Mouse (Mus musculus) right cerebral cortex, adult 18-20 months (tissue): Measurements from ENCODE around the gene Vmn1r52.
"Not testable (repeated sequence)": the region's sequence is repeated elsewhere in the genome, so short reads cannot be mapped to it uniquely, and the experiment has no call there.

Experiments
- DNase-seq: peaks from one replicate; pipeline ENCODE4 v3.0.0; 2022; ENCODE audit warnings: mixed read lengths

The Vmn1r52 gene

GRCm38 (mm10) chr6:90174508-90174907, at the start of gene Vmn1r52:
Vmn1r52 (plus strand) TSS chr6:90174808.
- no peak for DNase-seq

GRCm38 (mm10) chr6:90160139-90160538, 14.5 kb upstream of the Vmn1r52 start:
- DNase-seq, result no peak

GRCm38 (mm10) chr6:90202493-90202892, 27.9 kb downstream of the Vmn1r52 start, which contains the start of gene V1ra8:
V1ra8 (plus strand) TSS chr6:90202793.
- not testable (repeated sequence) for DNase-seq

- no peak for DNase-seq
Observed at GRCm38 (mm10) chr6:90224338-90224737, 49.7 kb downstream of the Vmn1r52 start, which contains the start of gene Vmn1r53. Vmn1r53 (minus strand) TSS chr6:90224438.
